Mouse (Mus musculus): Measurements from ENCODE around the gene Exoc6. TPM values are rescaled to one million over a fixed set of nuclear protein-coding genes. Genes with fewer than 3 reads are reported as not detected.

The Exoc6 gene
- polyA plus RNA-seq, 1 experiment, result 2.2 TPM

DNA sequence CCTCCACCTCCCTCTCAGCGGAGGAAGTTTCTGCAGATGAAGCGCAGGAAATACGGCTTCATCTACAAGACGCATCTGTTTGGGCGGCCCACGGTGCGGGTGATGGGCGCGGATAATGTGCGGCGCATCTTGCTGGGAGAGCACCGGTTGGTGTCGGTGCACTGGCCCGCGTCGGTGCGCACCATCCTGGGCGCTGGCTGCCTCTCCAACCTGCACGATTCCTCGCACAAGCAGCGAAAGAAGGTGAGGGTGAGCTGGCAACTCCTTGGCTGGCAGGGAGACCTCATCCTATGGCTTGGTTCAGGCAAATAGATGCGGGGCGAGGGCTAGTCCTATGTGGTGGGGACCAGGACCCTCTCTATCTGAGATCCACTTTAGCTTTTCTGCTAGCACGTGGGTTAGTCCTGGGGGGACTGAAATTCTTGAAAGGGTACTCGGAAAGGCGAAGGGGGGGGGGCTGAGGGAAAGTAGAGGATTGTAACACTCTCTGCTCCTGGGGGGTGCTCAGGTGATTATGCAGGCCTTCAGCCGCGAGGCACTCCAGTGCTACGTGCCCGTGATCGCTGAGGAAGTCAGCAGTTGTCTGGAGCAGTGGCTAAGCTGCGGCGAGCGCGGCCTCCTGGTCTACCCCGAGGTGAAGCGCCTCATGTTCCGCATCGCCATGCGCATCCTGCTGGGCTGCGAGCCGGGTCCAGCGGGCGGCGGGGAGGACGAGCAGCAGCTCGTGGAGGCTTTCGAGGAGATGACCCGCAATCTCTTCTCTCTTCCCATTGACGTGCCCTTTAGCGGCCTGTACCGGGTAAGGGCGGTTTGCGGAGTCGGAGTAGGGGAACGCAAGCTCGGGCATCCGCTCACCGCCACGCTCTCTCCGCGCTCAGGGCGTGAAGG lies 148.3 kb downstream of the Exoc6 start:
- TF ChIP-seq MYOG (IDR thresholded peaks at IDR 0.05; ENCODE audit: control insufficient read depth, extremely low read depth, insufficient read length), result no peak
- no peak for TF ChIP-seq USF1 (IDR thresholded peaks at IDR 0.05; ENCODE audit: low read depth)
- no peak for TF ChIP-seq MYOD1 (IDR thresholded peaks at IDR 0.05; ENCODE audit: control insufficient read depth, insufficient read length, low read depth)
- no peak for TF ChIP-seq CTCF (IDR thresholded peaks at IDR 0.05; ENCODE audit: control insufficient read depth, insufficient read depth, insufficient read length)
- TF ChIP-seq CEBPB (IDR thresholded peaks at IDR 0.05; ENCODE audit: low read depth), result no peak
- no peak for TF ChIP-seq FOSL1 (IDR thresholded peaks at IDR 0.05; ENCODE audit: insufficient read depth, low read length, poor library complexity, severe bottlenecking)
- TF ChIP-seq MAX (IDR thresholded peaks at IDR 0.05), result no peak
- H3K27me3 ChIP-seq (ENCODE audit: control insufficient read depth, insufficient read depth, insufficient read length), result peaks cover 14% of the 10 kb centered on the region
- H3K4me3 ChIP-seq (ENCODE audit: insufficient read depth, poor library complexity, severe bottlenecking), result no peak overlapping the region
- no peaks in the 10 kb centered on the region for H3K79me3 ChIP-seq (ENCODE audit: low read depth)
- no peaks in the 10 kb centered on the region for H3K36me3 ChIP-seq (ENCODE audit: control insufficient read depth, insufficient read depth)
- no peak overlapping the region for H3ac ChIP-seq (ENCODE audit: control insufficient read depth, insufficient read length, low read depth)
- no peaks in the 10 kb centered on the region for H3K79me2 ChIP-seq (ENCODE audit: control insufficient read depth, insufficient read depth)

DNA sequence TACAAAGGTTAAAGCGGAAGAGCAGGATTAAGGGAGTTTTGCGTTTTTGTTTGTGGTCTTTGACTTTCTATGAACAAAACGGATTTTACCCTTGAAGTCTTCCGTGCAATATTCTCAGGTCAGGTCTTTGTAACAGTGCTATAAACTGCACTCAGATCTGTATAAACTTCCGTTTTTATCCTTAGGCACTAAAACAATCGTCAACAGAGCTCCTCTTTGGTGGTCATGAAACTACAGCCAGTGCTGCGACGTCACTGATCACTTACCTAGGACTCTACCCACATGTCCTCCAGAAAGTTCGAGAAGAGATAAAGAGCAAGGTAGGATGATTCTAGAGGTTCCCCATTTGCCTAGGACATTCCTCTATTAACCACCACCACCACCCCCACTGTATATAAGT lies 149.5 kb downstream of the Exoc6 start:
- no peaks in the 10 kb centered on the region for H3K79me2 ChIP-seq (ENCODE audit: control insufficient read depth, insufficient read depth)
- no peak overlapping the region for H3ac ChIP-seq (ENCODE audit: control insufficient read depth, insufficient read length, low read depth)
- no peaks in the 10 kb centered on the region for H3K36me3 ChIP-seq (ENCODE audit: control insufficient read depth, insufficient read depth)
- peaks cover 14% of the 10 kb centered on the region for H3K27me3 ChIP-seq (ENCODE audit: control insufficient read depth, insufficient read depth, insufficient read length)
- TF ChIP-seq CTCF (IDR thresholded peaks at IDR 0.05; ENCODE audit: control insufficient read depth, insufficient read depth, insufficient read length) (no peak), CEBPB (IDR thresholded peaks at IDR 0.05; ENCODE audit: low read depth) (no peak), USF1 (IDR thresholded peaks at IDR 0.05; ENCODE audit: low read depth) (no peak), MYOD1 (IDR thresholded peaks at IDR 0.05; ENCODE audit: control insufficient read depth, insufficient read length, low read depth) (no peak), FOSL1 (IDR thresholded peaks at IDR 0.05; ENCODE audit: insufficient read depth, low read length, poor library complexity, severe bottlenecking) (no peak), MAX (IDR thresholded peaks at IDR 0.05) (no peak), MYOG (IDR thresholded peaks at IDR 0.05; ENCODE audit: control insufficient read depth, extremely low read depth, insufficient read length) (no peak)
- H3K4me3 ChIP-seq (ENCODE audit: insufficient read depth, poor library complexity, severe bottlenecking), result no peak overlapping the region
- no peaks in the 10 kb centered on the region for H3K79me3 ChIP-seq (ENCODE audit: low read depth)

- H3ac ChIP-seq (ENCODE audit: control insufficient read depth, insufficient read length, low read depth), result no peak overlapping the region
- no peaks in the 10 kb centered on the region for H3K36me3 ChIP-seq (ENCODE audit: control insufficient read depth, insufficient read depth)
- no peaks in the 10 kb centered on the region for H3K79me2 ChIP-seq (ENCODE audit: control insufficient read depth, insufficient read depth)
- peaks cover 12% of the 10 kb centered on the region for H3K27me3 ChIP-seq (ENCODE audit: control insufficient read depth, insufficient read depth, insufficient read length)
- no peaks in the 10 kb centered on the region for H3K79me3 ChIP-seq (ENCODE audit: low read depth)
- no peak overlapping the region for H3K4me3 ChIP-seq (ENCODE audit: insufficient read depth, poor library complexity, severe bottlenecking)
- TF ChIP-seq MYOD1 (IDR thresholded peaks at IDR 0.05; ENCODE audit: control insufficient read depth, insufficient read length, low read depth) (no peak), CEBPB (IDR thresholded peaks at IDR 0.05; ENCODE audit: low read depth) (peak; percentile 49)
These were observed 152.3 kb downstream of the Exoc6 start for GRCm38 (mm10) chr19:37702377-37703076.

DNA sequence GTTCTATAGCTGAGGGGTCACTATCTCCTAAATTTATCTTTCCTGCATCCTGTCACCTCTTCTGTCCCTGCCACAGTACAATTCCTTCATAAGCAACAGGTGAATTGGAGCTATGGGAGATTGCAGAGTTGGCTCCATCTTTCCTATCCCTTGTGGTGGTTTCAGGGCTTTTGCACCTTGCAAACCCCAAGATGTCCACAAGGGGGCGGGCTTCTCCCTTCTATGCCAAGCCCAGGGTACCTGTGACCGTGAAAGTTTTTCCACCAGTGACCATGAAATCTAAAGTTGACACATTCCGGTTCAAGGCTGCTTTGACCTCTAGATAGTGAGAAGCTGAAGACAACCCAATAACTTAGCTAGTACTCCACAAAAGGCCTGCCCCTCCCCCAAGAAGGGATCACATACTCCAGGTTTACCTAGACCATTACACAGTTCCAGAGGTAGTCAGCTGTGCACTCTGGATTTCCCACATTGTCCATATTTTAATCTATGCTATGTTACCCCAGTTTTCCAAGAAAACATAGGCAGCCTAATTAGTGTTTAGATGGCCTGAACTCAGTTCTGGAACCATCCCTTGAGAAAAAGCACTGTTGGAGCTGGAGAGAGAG lies 153.8 kb downstream of the Exoc6 start:
- no peaks in the 10 kb centered on the region for H3K79me2 ChIP-seq (ENCODE audit: control insufficient read depth, insufficient read depth)
- no peak overlapping the region for H3ac ChIP-seq (ENCODE audit: control insufficient read depth, insufficient read length, low read depth)
- H3K4me3 ChIP-seq (ENCODE audit: insufficient read depth, poor library complexity, severe bottlenecking), result no peak overlapping the region
- H3K36me3 ChIP-seq (ENCODE audit: control insufficient read depth, insufficient read depth), result no peaks in the 10 kb centered on the region
- no peaks in the 10 kb centered on the region for H3K79me3 ChIP-seq (ENCODE audit: low read depth)
- H3K27me3 ChIP-seq (ENCODE audit: control insufficient read depth, insufficient read depth, insufficient read length), result no peaks in the 10 kb centered on the region
- TF ChIP-seq CEBPB (IDR thresholded peaks at IDR 0.05; ENCODE audit: low read depth) (no peak), CTCF (IDR thresholded peaks at IDR 0.05; ENCODE audit: control insufficient read depth, insufficient read depth, insufficient read length) (peak; percentile 43)

DNA sequence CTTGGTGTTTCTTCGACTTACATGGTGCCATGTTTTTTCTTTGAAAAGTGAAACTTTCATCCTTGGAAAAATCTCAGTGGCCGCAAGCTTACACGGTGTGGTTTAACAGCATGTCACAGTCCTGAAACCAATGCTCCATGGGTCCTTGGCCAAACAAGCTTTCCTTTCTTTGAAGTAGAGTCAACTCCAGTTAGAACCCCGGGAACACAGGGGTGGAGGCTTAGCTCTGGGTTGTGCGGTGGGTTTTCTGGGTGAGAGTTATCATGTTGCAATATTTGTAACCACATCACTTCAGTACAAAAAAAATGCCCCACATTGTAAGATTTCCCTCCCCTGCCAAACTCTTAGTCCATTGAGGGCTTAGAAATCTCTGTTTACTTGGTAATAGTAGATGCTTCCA lies 155.5 kb downstream of the Exoc6 start:
- H3K79me3 ChIP-seq (ENCODE audit: low read depth), result no peaks in the 10 kb centered on the region
- TF ChIP-seq USF1 (IDR thresholded peaks at IDR 0.05; ENCODE audit: low read depth) (no peak), CEBPB (IDR thresholded peaks at IDR 0.05; ENCODE audit: low read depth) (no peak), CTCF (IDR thresholded peaks at IDR 0.05; ENCODE audit: control insufficient read depth, insufficient read depth, insufficient read length) (no peak), FOSL1 (IDR thresholded peaks at IDR 0.05; ENCODE audit: insufficient read depth, low read length, poor library complexity, severe bottlenecking) (no peak), MAX (IDR thresholded peaks at IDR 0.05) (no peak), MYOD1 (IDR thresholded peaks at IDR 0.05; ENCODE audit: control insufficient read depth, insufficient read length, low read depth) (no peak), MYOG (IDR thresholded peaks at IDR 0.05; ENCODE audit: control insufficient read depth, extremely low read depth, insufficient read length) (no peak)
- no peak overlapping the region for H3ac ChIP-seq (ENCODE audit: control insufficient read depth, insufficient read length, low read depth)
- H3K4me3 ChIP-seq (ENCODE audit: insufficient read depth, poor library complexity, severe bottlenecking), result no peak overlapping the region
- H3K27me3 ChIP-seq (ENCODE audit: control insufficient read depth, insufficient read depth, insufficient read length), result no peaks in the 10 kb centered on the region
- H3K79me2 ChIP-seq (ENCODE audit: control insufficient read depth, insufficient read depth), result no peaks in the 10 kb centered on the region
- no peaks in the 10 kb centered on the region for H3K36me3 ChIP-seq (ENCODE audit: control insufficient read depth, insufficient read depth)
